Mouse (Mus musculus): ENCODE results near the gene Dbp.

- TF ChIP-seq CTCF (IDR thresholded peaks at IDR 0.05) (no peak), EP300 (IDR thresholded peaks at IDR 0.05) (no peak)
Observed at GRCm38 (mm10) chr7:45719180-45719579, 14.3 kb downstream of the Dbp start.
